Mouse (Mus musculus) olfactory bulb, adult 2 months (tissue): ENCODE results near the gene Vcam1.

Source experiments
- CTCF ChIP-seq: fragments of 200-500 bp; IDR thresholded peaks from 2 replicates; pipeline ENCODE4 v1.5.1; 2012; ENCODE audit warnings: low read depth, mild to moderate bottlenecking, low read length, moderate library complexity; ENCODE audit not compliant: insufficient read depth
- POLR2A ChIP-seq: fragments of 200-500 bp; IDR thresholded peaks from 2 replicates; pipeline ENCODE4 v1.6.1; 2012; ENCODE audit warnings: mild to moderate bottlenecking, low read depth, low read length, moderate library complexity; ENCODE audit not compliant: insufficient read depth

DNA sequence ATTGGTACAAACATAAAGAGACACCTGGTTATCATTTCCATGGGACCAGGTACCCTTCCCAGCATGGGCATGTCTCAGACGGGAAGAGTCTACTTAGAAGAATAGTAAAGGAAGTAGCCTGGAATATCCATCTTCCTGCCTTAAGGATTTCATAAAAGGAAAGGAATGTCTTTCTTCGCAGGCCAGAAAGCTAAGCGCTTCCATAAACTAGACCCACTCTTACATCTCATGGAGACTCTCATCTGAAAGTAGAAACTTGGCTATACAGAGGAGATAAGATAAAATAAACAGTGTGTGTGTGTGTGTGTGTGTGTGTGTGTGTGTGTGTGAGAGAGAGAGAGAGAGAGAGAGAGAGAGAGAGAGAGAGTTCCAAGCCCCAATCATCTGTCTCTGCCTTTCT, 36.9 kb downstream of the Vcam1 start:
- no peak for TF ChIP-seq CTCF
- TF ChIP-seq POLR2A = no peak
